In the genomic region with DNA sequence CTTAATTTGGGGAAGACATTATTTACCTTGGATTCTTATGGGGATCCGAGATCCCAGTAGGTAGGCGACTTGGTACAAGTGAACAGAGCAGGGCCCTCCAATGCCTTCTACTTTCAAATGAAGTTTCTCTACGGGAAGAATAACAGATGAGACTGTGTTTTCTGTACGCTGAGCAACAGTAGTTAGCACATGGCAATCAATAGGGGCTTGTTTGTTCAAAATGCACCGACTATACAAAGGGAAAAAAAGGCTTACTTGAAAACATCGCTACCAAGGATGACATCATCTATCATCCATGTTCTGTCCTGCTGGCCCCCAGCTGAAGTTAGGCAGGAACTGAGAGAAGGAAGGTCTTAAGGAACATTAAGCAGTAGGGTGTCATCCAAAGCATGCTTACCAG, we compare ENCODE assay signal across 8 mouse cellular contexts. TPM values are rescaled to one million over a fixed set of nuclear protein-coding genes. Genes with fewer than 3 reads are reported as not detected.
DNase-seq lines count a peak whose midpoint lies in the region; ATAC-seq and TF ChIP-seq lines count a peak whose summit lies in the region.

TSS of gene Selenop (plus strand) at position 301 of the 400 bp plus-strand sequence.

- no peak for TF ChIP-seq CTCF in lung, embryonic 14.5 days (IDR thresholded peaks at IDR 0.05; ENCODE audit: low read depth)

- no peaks in the 10 kb centered on the region for H3K27me3 ChIP-seq in lung, embryonic 14.5 days (ENCODE audit: insufficient read depth, low read length)
- H3K27me3 ChIP-seq in embryonic facial prominence, embryonic 15.5 days, result no peaks in the 10 kb centered on the region
- no peaks in the 10 kb centered on the region for H3K27me3 ChIP-seq in heart, embryonic 15.5 days
- no peaks in the 10 kb centered on the region for H3K27me3 ChIP-seq in neural tube, embryonic 12.5 days (replicated peaks)

- no peak for DNase-seq in lung, embryonic 14.5 days
- no peak for DNase-seq in lung, adult 18-20 months
- DNase-seq in left cerebral cortex, postnatal 25 days (ENCODE audit: low spot score in 2 of 2), result no peak
- DNase-seq in spleen, postnatal 10 days (ENCODE audit: low spot score in 2 of 2), result no peak
- DNase-seq in ovary, adult 18-20 months (ENCODE audit: low spot score), result no peak

- 88% methylated on average over 6 of the region's 6 CpGs for WGBS in lung, embryonic 14.5 days
- WGBS in embryonic facial prominence, embryonic 15.5 days, result 87% methylated on average over 6 of the region's 6 CpGs
- 80% methylated on average over 6 of the region's 6 CpGs for WGBS in heart, embryonic 15.5 days
- 81% methylated on average over 6 of the region's 6 CpGs for WGBS in neural tube, embryonic 12.5 days

- intact Hi-C loops in left cerebral cortex, postnatal 25 days (cut with DNase I), result no loop called here

- no peak within 1 kb of the TSS for H3K4me3 ChIP-seq in lung, embryonic 14.5 days (ENCODE audit: low read depth, low read length)
- no peak within 1 kb of the TSS for H3K4me3 ChIP-seq in embryonic facial prominence, embryonic 15.5 days (replicated peaks)
- no peak within 1 kb of the TSS for H3K4me3 ChIP-seq in heart, embryonic 15.5 days
- H3K4me3 ChIP-seq in neural tube, embryonic 12.5 days, result no peak within 1 kb of the TSS

- H3K4me1 ChIP-seq in lung, embryonic 14.5 days (ENCODE audit: insufficient read depth), result 0 out of 2 replicates have a peak, but pooled peaks cover 3% of the 10 kb centered on the region
- H3K4me1 ChIP-seq in embryonic facial prominence, embryonic 15.5 days, result peaks cover 17% of the 10 kb centered on the region
- H3K4me1 ChIP-seq in heart, embryonic 15.5 days (replicated peaks), result peaks cover 11% of the 10 kb centered on the region; the same call in 1 of the 2 replicates
- peaks cover 9% of the 10 kb centered on the region; the same call in 1 of the 2 replicates for H3K4me1 ChIP-seq in neural tube, embryonic 12.5 days

- no peak for ATAC-seq in lung, embryonic 14.5 days (ENCODE audit: insufficient read depth)
- no peak for ATAC-seq in embryonic facial prominence, embryonic 15.5 days (ENCODE audit: insufficient number of reproducible peaks, low FRiP score, low TSS enrichment, low read depth)
- ATAC-seq in heart, embryonic 15.5 days (replicated peaks; ENCODE audit: insufficient number of reproducible peaks, insufficient read depth, low FRiP score, low read depth), result no peak
- no peak for ATAC-seq in neural tube, embryonic 12.5 days (ENCODE audit: low FRiP score, low read depth)

- H3K9ac ChIP-seq in lung, embryonic 14.5 days, result no peak within 1 kb of the TSS
- no peak within 1 kb of the TSS for H3K9ac ChIP-seq in embryonic facial prominence, embryonic 15.5 days
- H3K9ac ChIP-seq in heart, embryonic 15.5 days, result no peak within 1 kb of the TSS
- H3K9ac ChIP-seq in neural tube, embryonic 12.5 days, result no peak within 1 kb of the TSS

- H3K9me3 ChIP-seq in lung, embryonic 14.5 days (ENCODE audit: low read depth, low read length), result no peaks in the 10 kb centered on the region
- no peaks in the 10 kb centered on the region for H3K9me3 ChIP-seq in embryonic facial prominence, embryonic 15.5 days (replicated peaks)
- no peaks in the 10 kb centered on the region for H3K9me3 ChIP-seq in heart, embryonic 15.5 days (replicated peaks)
- no peaks in the 10 kb centered on the region for H3K9me3 ChIP-seq in neural tube, embryonic 12.5 days

- H3K36me3 ChIP-seq in lung, embryonic 14.5 days (ENCODE audit: insufficient read depth), result no peaks in the 10 kb centered on the region
- no peaks in the 10 kb centered on the region for H3K36me3 ChIP-seq in embryonic facial prominence, embryonic 15.5 days
- no peaks in the 10 kb centered on the region for H3K36me3 ChIP-seq in heart, embryonic 15.5 days
- H3K36me3 ChIP-seq in neural tube, embryonic 12.5 days, result no peaks in the 10 kb centered on the region

- H3K27ac ChIP-seq in lung, embryonic 14.5 days (ENCODE audit: low read depth), result no peak within 1 kb of the TSS
- H3K27ac ChIP-seq in embryonic facial prominence, embryonic 15.5 days (replicated peaks), result peak within 1 kb of the TSS; percentile 93; the same call in 1 of the 2 replicates
- H3K27ac ChIP-seq in heart, embryonic 15.5 days, result no peak within 1 kb of the TSS
- H3K27ac ChIP-seq in neural tube, embryonic 12.5 days, result no peak within 1 kb of the TSS

- no peak within 1 kb of the TSS for H3K4me2 ChIP-seq in lung, embryonic 14.5 days
- no peak within 1 kb of the TSS for H3K4me2 ChIP-seq in embryonic facial prominence, embryonic 15.5 days (replicated peaks)
- H3K4me2 ChIP-seq in heart, embryonic 15.5 days, result no peak within 1 kb of the TSS
- no peak within 1 kb of the TSS for H3K4me2 ChIP-seq in neural tube, embryonic 12.5 days (replicated peaks)

RNA-seq across cellular contexts. Expression of gene Selenop, which starts in this region (rescaled TPM):
- 105 and 111 TPM in 2 replicates for polyA plus RNA-seq in lung, embryonic 14.5 days (2014; fragmentation: Nextera tagmentation; extraction: Ambion mirVana)
- 154 and 158 TPM in 2 replicates for polyA plus RNA-seq in embryonic facial prominence, embryonic 15.5 days (2015; fragmentation: Nextera tagmentation; extraction: Ambion mirVana)
- polyA plus RNA-seq in heart, embryonic 15.5 days (2015; fragmentation: Nextera tagmentation; extraction: Ambion mirVana), result 162 and 165 TPM in 2 replicates
- total RNA-seq in left cerebral cortex, postnatal 25 days (2021), result 100 to 1,000 TPM; 309 to 364 TPM
- 88.0 and 94.4 TPM in 2 replicates for polyA plus RNA-seq in neural tube, embryonic 12.5 days (2016; fragmentation: Nextera tagmentation; extraction: Ambion mirVana)
